Mouse (Mus musculus): ENCODE data around the gene Herc1.

DNA sequence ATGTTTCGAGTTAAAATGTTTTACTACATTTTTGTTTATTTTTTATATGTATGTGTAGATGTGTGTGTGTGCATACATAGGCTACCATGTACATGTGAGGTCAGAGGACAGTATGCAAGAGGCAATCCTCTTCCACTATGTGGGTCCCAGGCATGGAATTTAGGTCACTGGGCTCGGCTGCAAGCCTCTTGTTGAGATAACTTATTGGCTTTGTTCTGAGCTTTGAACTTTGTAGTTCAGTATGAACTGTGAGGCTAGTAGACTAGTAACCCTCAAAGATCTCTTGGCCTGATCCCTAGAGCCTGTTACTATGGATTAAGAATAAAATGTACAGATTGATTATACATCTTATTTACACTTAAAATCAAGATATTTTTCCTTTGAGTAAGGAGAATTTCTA, 23.4 kb upstream of the Herc1 start:
- TF ChIP-seq CTCF (IDR thresholded peaks at IDR 0.05; ENCODE audit: low read depth, low read length) (no peak), POLR2A (IDR thresholded peaks at IDR 0.05; ENCODE audit: extremely low read depth, insufficient read depth, low read length) (no peak)
